Mouse (Mus musculus) layer of hippocampus, postnatal 36 days (tissue): ENCODE data around the gene Klhl33. TPM values are rescaled to one million over a fixed set of nuclear protein-coding genes. Genes with fewer than 3 reads are reported as not detected.
"Not testable (repeated sequence)": the region's sequence is repeated elsewhere in the genome, so short reads cannot be mapped to it uniquely, and the experiment has no call there.

Experiments
- DNase-seq, 2 experiments: peaks; one replicate each; pipeline ENCODE4 v3.0.0; 2022
- total RNA-seq, 2 experiments: library from RNA; stranded (reverse); gene quantifications; 2 replicates each; pipeline ENCODE4 v1.2.3; 2021

Klhl33 gene
- 1 to 10 TPM; 3.6 to 5.2 TPM for total RNA-seq

- DNase-seq = no peak
Observed at GRCm38 (mm10) chr14:50897374-50897765, at the start of gene Klhl33. Gene Klhl33 (minus strand): TSS chr14:50897507.

- DNase-seq = not testable (repeated sequence)
Observed at GRCm38 (mm10) chr14:50945526-50945925, 48.2 kb upstream of the Klhl33 start.

GRCm38 (mm10) chr14:50945081-50945480, 47.8 kb upstream of the Klhl33 start:
- DNase-seq = not testable (repeated sequence)

- DNase-seq = not testable (repeated sequence)
Observed at GRCm38 (mm10) chr14:50944668-50945033, 47.3 kb upstream of the Klhl33 start.

- DNase-seq = peak; percentile 88 to 89
Observed at GRCm38 (mm10) chr14:50943932-50944667, 46.8 kb upstream of the Klhl33 start, which contains the start of gene Gm49342. Gene Gm49342 (plus strand): TSS chr14:50944517.

GRCm38 (mm10) chr14:50938940-50939339, 41.6 kb upstream of the Klhl33 start:
- no peak for DNase-seq

GRCm38 (mm10) chr14:50938119-50938908, 41.0 kb upstream of the Klhl33 start:
- no peak for DNase-seq

GRCm38 (mm10) chr14:50936649-50937048, 39.3 kb upstream of the Klhl33 start:
- no peak for DNase-seq

- no peak for DNase-seq
Observed at GRCm38 (mm10) chr14:50931493-50932020, 34.2 kb upstream of the Klhl33 start.

- peak; percentile 99 for DNase-seq
Observed at GRCm38 (mm10) chr14:50930754-50931492, 33.6 kb upstream of the Klhl33 start, which contains the start of the genes Pip4p1 and Pnp. Gene Pip4p1 (minus strand): TSS chr14:50930856. Gene Pnp (plus strand): TSS chr14:50931082.

- no peak for DNase-seq
Observed at GRCm38 (mm10) chr14:50930377-50930753, 33.1 kb upstream of the Klhl33 start.

- peak in 1 of 2 experiments; percentile 23 for DNase-seq
Observed at GRCm38 (mm10) chr14:50929951-50930350, 32.6 kb upstream of the Klhl33 start.

- no peak for DNase-seq
Observed at GRCm38 (mm10) chr14:50927366-50927765, 30.1 kb upstream of the Klhl33 start.

- DNase-seq = no peak
Observed at GRCm38 (mm10) chr14:50925111-50925920, 28.0 kb upstream of the Klhl33 start.

- peak; percentile 96 for DNase-seq
Observed at GRCm38 (mm10) chr14:50924281-50925064, 27.2 kb upstream of the Klhl33 start, which contains the start of the genes Osgep and Apex1. Gene Osgep (minus strand): TSS chr14:50924893. Gene Apex1 (plus strand): TSS chr14:50924968.

GRCm38 (mm10) chr14:50923437-50923836, 26.1 kb upstream of the Klhl33 start:
- not testable (repeated sequence) for DNase-seq

- no peak for DNase-seq
Observed at GRCm38 (mm10) chr14:50911356-50911755, 14.0 kb upstream of the Klhl33 start.

GRCm38 (mm10) chr14:50908126-50908525, 10.8 kb upstream of the Klhl33 start:
- DNase-seq = no peak

- not testable (repeated sequence) for DNase-seq
Observed at GRCm38 (mm10) chr14:50905327-50905726, 8.0 kb upstream of the Klhl33 start.

GRCm38 (mm10) chr14:50904828-50905129, 7.5 kb upstream of the Klhl33 start:
- no peak for DNase-seq
